Mouse (Mus musculus): ENCODE measurements around the gene Tmprss12.
"Not testable (repeated sequence)": the region's sequence is repeated elsewhere in the genome, so short reads cannot be mapped to it uniquely, and the experiment has no call there.

Gene Tmprss12

GRCm38 (mm10) chr15:100280626-100281025 lies at the start of gene Tmprss12:
Gene Tmprss12 (plus strand): TSS chr15:100280837.
- in situ Hi-C loops (cut with MboI, MseI) = no loop called here

GRCm38 (mm10) chr15:100231616-100232525 lies 48.8 kb upstream of the Tmprss12 start:
- in situ Hi-C loops (cut with MboI, MseI) = no loop called here

GRCm38 (mm10) chr15:100235208-100235965 lies 45.2 kb upstream of the Tmprss12 start:
- in situ Hi-C loops (cut with MboI, MseI) = no loop called here

- in situ Hi-C loops (cut with MboI, MseI) = no loop called here
Measured at GRCm38 (mm10) chr15:100236952-100237351, 43.7 kb upstream of the Tmprss12 start.

DNA sequence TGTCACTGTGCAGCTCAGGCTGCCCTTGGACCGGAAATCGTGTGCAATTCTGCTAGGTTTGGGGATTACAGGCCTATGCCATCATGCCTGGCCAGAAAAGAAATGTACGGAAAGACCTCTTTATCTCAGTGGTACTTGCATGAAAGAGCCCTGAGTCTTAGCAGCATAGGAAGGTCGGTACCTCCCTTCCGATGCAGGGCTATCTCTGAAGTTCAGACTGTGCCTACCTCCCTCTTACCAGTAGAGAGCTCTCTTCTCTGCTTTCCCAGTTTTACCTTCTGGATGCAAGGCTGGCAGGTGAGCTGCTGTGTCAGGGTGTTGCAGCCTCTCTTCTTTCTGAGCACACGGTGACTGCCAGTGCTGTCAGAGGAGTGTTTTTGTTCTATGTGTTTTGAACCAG lies 38.9 kb upstream of the Tmprss12 start:
- in situ Hi-C loops (cut with MboI, MseI) = no loop called here

DNA sequence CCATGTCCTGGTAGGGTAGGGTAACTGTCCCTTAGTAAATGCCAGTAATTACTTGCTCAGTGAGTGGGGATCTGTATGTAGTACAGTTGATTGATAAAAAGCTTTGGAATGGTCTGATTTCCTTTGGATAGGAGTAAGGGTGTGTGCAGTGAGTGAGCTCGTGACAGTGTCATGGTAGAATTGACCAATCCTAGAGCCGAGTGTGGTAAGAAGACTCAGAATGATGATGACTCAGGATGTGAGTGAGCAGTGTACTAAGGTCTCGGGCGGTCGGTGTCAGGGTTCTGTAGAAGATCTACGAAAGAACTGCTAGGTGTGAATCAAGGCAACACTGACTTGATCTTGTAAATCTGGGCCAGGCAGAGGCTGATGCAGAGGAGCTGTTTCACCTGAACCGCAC lies 34.7 kb upstream of the Tmprss12 start:
- in situ Hi-C loops (cut with MboI, MseI) = no loop called here

DNA sequence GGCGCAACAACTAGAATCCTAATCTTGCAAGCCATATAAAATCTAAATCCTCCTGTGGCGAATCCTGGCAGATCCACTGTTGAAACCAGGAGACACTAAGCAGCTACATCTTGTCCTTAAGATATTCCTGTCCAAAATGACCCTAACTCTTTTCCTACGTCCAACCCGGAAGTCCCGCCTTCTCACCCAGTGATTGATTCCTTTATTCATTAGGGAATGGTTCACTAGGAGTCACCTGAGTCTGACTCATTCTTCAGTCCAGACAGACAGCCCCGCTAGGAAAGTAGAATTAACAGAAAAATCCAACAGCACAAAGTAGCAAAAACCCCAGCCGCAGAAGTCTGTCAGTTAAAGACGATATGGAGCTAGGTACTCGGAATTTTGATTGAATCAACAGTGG lies 33.3 kb upstream of the Tmprss12 start:
- in situ Hi-C loops (cut with MboI, MseI) = no loop called here

DNA sequence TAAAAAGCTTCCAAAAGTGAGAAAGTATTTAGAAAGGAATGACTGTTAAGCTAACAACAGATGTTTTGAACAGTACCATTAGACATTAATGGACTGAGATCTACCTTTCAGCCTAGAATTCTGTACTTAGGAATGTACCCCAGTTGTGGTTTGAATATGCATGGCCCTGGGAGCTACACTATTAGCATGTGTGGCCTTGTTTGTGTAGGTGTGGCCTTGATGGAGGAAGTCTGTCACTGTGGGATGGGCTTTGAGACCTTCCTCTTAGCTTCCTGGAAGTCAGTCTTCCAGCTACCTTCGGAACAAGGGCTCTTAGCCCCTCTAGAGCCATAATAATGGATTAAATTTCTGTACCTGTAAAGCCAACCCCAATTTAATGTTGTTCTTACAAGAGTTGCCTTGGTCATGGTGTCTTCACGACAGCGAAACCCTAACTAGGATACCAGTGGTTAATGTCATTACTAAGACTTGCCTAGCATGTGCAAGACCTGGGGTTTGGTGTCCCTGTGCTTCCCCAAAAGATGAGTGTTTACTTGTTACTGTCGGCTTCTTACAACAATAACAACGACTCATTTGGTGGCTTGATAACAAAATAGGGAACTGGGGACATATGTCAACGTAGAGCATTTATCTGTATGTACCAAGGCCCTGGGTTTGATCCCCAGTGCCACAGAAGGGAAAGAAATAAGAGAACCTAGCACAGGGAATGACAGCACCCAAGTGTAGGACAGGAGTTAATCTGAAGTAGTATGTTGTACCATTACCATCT lies 31.8 kb upstream of the Tmprss12 start:
- in situ Hi-C loops (cut with MboI, MseI) = no loop called here

- in situ Hi-C loops (cut with MboI, MseI) = no loop called here
Measured at GRCm38 (mm10) chr15:100251153-100251780, 29.4 kb upstream of the Tmprss12 start.

GRCm38 (mm10) chr15:100256386-100256785 lies 24.3 kb upstream of the Tmprss12 start:
- in situ Hi-C loops (cut with MboI, MseI) = no loop called here

GRCm38 (mm10) chr15:100257305-100257704 lies 23.3 kb upstream of the Tmprss12 start:
- in situ Hi-C loops (cut with MboI, MseI) = no loop called here

GRCm38 (mm10) chr15:100258646-100259425 lies 21.8 kb upstream of the Tmprss12 start:
- in situ Hi-C loops (cut with MboI, MseI) = no loop called here

DNA sequence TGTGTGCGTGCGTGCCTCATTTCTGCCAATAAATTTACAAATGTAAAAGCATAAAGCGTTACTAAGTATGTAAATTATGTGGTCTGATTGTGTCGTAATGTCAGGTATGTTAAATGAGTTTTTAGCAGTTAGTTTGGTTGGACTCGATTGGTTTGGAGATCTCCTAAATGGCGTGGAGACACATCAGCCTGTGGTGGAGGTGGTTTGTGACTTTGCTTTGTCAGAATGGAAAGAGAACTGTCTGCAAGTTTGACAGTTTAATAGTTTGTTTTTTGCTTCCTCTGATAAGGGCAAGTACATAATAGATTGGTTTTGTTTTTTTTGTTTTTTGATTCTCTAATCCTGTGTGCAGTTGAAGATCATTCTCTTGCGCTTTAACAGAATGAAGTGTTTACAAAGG lies 20.3 kb upstream of the Tmprss12 start:
- in situ Hi-C loops (cut with MboI, MseI) = not testable (repeated sequence)

DNA sequence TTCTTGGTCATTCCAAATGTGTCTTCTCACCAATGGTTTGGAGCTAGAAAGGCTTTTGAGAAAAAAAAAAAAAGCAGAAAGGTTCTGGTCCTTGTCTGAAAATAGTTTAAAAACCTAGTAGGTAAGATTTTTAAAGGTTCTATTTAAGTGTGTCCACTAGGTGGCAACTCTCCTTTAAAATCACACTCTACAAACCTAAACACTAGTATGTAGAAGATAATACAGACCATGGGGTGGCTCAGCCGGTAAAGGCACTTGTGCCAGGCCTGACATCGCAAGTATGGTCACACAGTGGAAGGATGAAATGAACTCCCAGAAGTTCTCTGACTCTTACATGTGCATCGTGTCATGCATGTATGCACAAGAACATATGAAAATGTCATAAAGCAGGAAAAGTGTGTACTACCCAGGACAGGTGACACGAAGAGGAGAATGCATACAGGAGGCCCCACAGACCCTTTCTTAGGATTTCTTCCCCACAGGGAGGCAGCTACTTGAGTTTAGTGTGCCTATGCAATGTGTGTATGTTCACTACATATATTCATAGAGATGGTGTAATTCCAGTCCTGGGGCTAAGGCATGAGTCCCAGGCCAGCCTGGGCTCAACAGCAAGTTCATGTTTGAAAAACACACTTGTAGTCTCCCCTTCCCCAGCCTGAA lies 17.3 kb upstream of the Tmprss12 start:
- in situ Hi-C loops (cut with MboI, MseI) = no loop called here

DNA sequence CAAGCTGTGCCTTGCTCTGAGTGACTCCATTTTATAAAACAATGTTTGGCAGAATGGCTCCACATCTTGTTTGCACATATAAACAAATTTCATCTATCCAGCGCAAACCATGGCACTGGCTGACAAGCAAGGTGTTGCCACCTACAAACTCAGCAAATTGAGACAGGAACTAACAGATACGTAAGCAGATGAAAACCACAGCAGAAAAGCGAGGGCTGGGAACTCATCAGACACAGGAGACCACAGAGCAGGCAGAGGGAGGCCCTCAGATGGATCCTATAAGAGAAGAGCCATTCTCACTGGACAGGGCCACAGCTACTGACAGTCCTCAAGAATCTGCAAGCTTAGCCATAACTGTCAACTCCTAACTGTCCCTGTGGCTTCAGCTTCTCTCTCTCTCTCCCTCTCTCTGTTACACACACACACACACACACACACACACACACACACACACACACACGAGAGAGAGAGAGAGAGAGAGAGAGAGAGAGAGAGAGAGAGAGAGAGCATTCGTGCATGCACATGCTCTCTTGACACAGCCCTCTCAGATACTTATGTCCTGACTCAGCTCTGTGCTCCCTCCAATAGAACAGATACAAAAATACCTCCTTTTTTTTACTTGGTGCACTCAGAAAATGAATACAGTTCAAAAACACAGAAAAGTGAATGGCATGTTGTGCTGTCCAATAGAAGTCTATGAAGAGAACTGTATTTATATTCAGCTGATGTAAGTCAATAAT lies 14.9 kb upstream of the Tmprss12 start:
- in situ Hi-C loops (cut with MboI, MseI) = no loop called here

GRCm38 (mm10) chr15:100268916-100269315 lies 11.7 kb upstream of the Tmprss12 start:
- in situ Hi-C loops (cut with MboI, MseI) = no loop called here

DNA sequence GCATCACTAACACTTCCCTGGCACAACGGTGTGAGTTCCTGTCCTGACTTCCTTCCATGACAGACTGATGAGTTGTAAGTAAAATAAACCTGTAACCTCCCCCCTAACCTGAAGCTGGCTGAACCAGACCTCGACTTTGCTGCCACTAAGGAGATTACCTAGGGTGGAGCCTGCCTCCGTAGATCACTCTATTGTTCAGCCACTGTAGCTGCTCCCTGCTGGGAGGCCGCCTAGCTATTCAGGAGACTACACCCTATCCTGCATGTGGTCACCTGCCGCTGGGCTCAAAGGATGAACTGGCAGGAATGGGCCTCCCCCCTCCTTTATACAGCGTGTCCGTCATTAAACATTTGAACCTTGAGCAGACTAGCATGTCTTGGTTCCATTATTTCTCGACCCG lies 10.9 kb upstream of the Tmprss12 start:
- in situ Hi-C loops (cut with MboI, MseI) = no loop called here

GRCm38 (mm10) chr15:100270609-100271008 lies 10.0 kb upstream of the Tmprss12 start:
- in situ Hi-C loops (cut with MboI, MseI) = not testable (repeated sequence)

- in situ Hi-C loops (cut with MboI, MseI) = no loop called here
Measured at GRCm38 (mm10) chr15:100271411-100271810, 9.2 kb upstream of the Tmprss12 start.
